Mouse (Mus musculus) erythroblast, embryonic 14.5 days (primary cell): ENCODE data around the gene Syt13.

Experiments used
- GATA1 ChIP-seq: IDR thresholded peaks from 2 replicates; pipeline ENCODE4 v1.6.1; 2012; ENCODE audit warnings: low read length, inconsistent platforms, mixed read lengths
- TAL1 ChIP-seq: IDR thresholded peaks from 3 replicates; pipeline ENCODE4 v1.6.1; 2012; ENCODE audit warnings: low read length, inconsistent platforms, mixed read lengths

GRCm38 (mm10) chr2:92938063-92938462, 23.2 kb downstream of the Syt13 start:
- TF ChIP-seq GATA1 (no peak), TAL1 (no peak)
